Mouse (Mus musculus): ENCODE measurements around the gene Gm26602. TPM values are rescaled to one million over a fixed set of nuclear protein-coding genes. Genes with fewer than 3 reads are reported as not detected.

The Gm26602 gene
- 20.3 TPM in 1 of 2 replicates, not detected in the other for polyA plus RNA-seq (2015; fragmentation: Nextera tagmentation; extraction: Ambion mirVana)

- no peaks in the 10 kb centered on the region for H3K27me3 ChIP-seq
- H3K9ac ChIP-seq, result no peak within 1 kb of the TSS; the same call in 1 of the 2 replicates
- H3K4me1 ChIP-seq, result peaks cover 29% of the 10 kb centered on the region
- peak within 1 kb of the TSS; percentile 54 for H3K4me2 ChIP-seq (replicated peaks)
- H3K4me3 ChIP-seq, result no peak within 1 kb of the TSS
- ATAC-seq (ENCODE audit: low FRiP score, low read depth), result no peak
- no peaks in the 10 kb centered on the region for H3K9me3 ChIP-seq
- WGBS, result 89% methylated on average over 4 of the region's 4 CpGs
- peaks cover 51% of the 10 kb centered on the region for H3K36me3 ChIP-seq
- H3K27ac ChIP-seq, result no peak within 1 kb of the TSS
These were observed at the start of gene Gm26602 for GRCm38 (mm10) chr10:79910556-79910955. Gene Gm26602, plus strand, starts transcription at chr10:79910856.

DNA sequence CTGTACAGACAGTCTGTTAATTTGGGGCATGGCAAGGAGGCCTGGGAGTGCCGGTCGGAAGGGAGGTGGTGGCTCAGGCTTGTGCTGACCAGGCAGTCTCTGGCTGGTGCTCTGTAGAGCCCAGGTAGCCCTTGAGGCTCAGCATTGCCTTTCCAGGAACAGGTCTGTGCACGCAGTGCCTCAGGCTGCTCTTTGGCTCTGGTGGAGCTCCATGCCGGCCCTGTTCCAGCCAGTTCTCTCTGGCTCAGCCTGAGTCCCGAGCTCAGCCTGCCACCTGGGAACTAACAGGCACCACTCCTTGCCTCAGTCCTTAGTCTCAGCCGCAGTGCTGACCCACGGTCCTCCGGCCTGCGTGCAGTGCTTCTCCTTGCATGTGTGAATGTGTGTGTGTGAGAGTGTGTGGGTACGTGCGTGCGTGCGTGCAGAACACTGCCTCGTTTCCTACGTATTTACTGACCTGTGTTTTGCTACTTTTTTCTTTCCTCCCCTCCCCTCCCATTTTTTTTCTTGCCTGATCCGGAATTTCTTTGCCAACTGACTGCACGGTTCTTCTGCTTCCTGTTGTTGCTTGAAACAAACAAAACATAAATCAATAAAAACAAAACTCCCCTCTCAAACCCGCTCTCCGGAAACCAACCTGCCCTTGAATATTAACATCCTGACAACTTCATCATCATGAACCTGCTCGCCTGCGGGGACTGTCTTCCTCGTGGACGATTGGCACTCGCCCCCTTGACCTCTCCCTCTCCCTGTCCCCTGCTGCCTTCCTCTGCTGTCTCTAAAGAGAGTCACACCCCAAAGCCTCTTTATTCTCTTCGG lies 49.2 kb upstream of the Gm26602 start:
- no peak for ATAC-seq (ENCODE audit: low FRiP score, low read depth)
- H3K27me3 ChIP-seq, result no peaks in the 10 kb centered on the region
- H3K9ac ChIP-seq, result 0 out of 2 replicates have a peak overlapping the region, but pooled peaks have one; percentile 13
- no peaks in the 10 kb centered on the region for H3K9me3 ChIP-seq
- no peak overlapping the region for H3K4me2 ChIP-seq (replicated peaks)
- H3K36me3 ChIP-seq, result peaks cover 99% of the 10 kb centered on the region
- peak overlapping the region; percentile 22; the same call in 1 of the 2 replicates for H3K27ac ChIP-seq
- 73% methylated on average over 25 of the region's 25 CpGs for WGBS
- peaks cover 53% of the 10 kb centered on the region for H3K4me1 ChIP-seq
- no peak overlapping the region for H3K4me3 ChIP-seq

DNA sequence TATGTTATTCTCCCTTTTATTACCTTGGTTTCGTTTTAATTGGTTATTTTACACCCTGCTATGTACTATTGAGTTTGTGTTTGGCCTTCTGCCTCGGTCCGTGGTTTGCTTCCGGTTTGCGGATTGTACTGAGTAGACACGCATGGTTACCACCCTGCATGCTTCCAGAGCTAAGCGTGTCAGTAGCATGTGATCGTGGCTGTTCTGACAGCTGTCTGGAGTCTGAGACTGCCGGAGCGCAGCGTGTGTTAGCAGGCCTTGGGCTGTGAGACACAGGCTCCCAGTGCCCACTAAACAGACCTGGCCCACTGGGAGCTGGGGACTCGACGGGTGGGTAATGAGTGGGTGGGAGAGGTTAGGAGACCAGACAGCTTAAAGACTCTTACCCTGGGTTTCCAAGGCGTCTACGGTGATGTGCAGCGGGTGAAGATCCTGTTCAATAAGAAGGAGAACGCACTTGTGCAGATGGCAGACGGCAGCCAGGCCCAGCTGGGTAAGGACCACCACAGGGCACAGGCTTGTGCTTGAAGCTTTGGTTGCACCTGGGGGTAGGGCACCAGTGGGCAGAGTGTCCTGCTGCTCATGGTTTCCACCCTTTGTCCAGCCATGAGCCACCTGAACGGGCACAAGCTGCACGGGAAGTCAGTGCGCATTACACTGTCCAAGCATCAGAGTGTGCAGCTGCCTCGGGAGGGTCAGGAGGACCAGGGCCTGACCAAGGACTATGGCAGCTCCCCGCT lies 48.4 kb upstream of the Gm26602 start:
- H3K9ac ChIP-seq, result no peak overlapping the region
- peaks cover 99% of the 10 kb centered on the region for H3K36me3 ChIP-seq
- H3K9me3 ChIP-seq, result no peaks in the 10 kb centered on the region
- 84% methylated on average over 23 of the region's 23 CpGs for WGBS
- H3K27ac ChIP-seq, result no peak overlapping the region; the same call in 1 of the 2 replicates
- H3K27me3 ChIP-seq, result no peaks in the 10 kb centered on the region
- no peak overlapping the region for H3K4me3 ChIP-seq
- peaks cover 45% of the 10 kb centered on the region for H3K4me1 ChIP-seq
- no peak overlapping the region for H3K4me2 ChIP-seq (replicated peaks)
- ATAC-seq (ENCODE audit: low FRiP score, low read depth), result no peak

GRCm38 (mm10) chr10:79862925-79863324 lies 47.7 kb upstream of the Gm26602 start:
- no peak overlapping the region for H3K27ac ChIP-seq
- no peak overlapping the region for H3K4me2 ChIP-seq (replicated peaks)
- H3K9ac ChIP-seq, result no peak overlapping the region
- H3K4me3 ChIP-seq, result no peak overlapping the region
- no peaks in the 10 kb centered on the region for H3K9me3 ChIP-seq
- 73% methylated on average over 10 of the region's 10 CpGs for WGBS
- no peak for ATAC-seq (ENCODE audit: low FRiP score, low read depth)
- no peaks in the 10 kb centered on the region for H3K27me3 ChIP-seq
- H3K4me1 ChIP-seq, result peaks cover 38% of the 10 kb centered on the region
- H3K36me3 ChIP-seq, result peaks cover 96% of the 10 kb centered on the region

DNA sequence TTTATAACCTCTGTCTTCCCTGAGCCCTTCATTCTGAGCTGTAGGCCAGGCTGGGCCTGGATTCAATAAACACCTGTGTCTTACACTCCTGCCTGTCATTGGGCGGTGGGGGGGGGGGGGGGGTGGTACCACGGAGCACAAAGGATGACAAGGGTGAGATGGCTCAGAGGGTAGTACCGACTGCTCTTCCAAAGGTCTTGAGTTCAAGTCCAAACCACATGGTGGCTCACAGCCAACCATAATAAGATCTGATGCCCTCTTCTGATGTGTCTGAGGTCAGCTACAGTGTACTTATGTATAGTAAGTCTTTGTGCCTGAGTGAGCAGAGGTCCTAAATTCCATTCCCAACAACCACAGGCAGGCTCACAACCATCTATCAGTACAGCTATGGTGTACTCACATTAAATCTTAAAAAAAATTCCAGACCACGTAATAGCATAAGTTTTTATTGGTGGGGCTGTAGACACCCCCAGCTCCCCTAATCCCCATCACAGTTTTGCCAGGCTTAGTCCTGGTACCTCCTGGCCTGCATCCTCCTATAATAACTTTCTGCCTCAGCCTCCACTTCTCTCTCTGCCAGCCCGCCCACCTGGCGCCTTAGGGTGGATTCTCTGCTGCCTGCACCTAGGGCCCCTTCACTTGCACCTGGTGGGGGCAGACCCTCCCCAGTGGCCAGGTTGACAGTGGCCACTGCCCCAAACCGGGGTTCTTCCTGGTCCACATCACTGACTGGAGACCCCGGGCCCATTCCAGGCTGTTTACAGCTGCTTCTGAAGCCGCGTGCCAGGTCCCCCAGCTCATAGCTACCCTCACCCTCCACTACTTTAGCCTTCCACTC lies 46.1 kb upstream of the Gm26602 start:
- Histone ChIP-seq H3K4me1 (peaks cover 22% of the 10 kb centered on the region), H3K36me3 (peaks cover 90% of the 10 kb centered on the region), H3K4me3 (no peak overlapping the region), H3K27me3 (no peaks in the 10 kb centered on the region), H3K9me3 (no peaks in the 10 kb centered on the region), H3K9ac (no peak overlapping the region), H3K4me2 (replicated peaks) (no peak overlapping the region), H3K27ac (0 out of 2 replicates have a peak overlapping the region, but pooled peaks have one; percentile 45)
- peak; percentile 34; the same call in 1 of the 2 replicates for ATAC-seq (ENCODE audit: low FRiP score, low read depth)
- WGBS, result 45% methylated on average over 10 of the region's 10 CpGs

GRCm38 (mm10) chr10:79865189-79865601 lies 45.5 kb upstream of the Gm26602 start:
- 0 out of 2 replicates have a peak, but pooled peaks have one; percentile 21 for ATAC-seq (ENCODE audit: low FRiP score, low read depth)
- Histone ChIP-seq H3K9ac (no peak overlapping the region), H3K4me2 (replicated peaks) (no peak overlapping the region), H3K4me3 (no peak overlapping the region), H3K9me3 (no peaks in the 10 kb centered on the region), H3K27me3 (no peaks in the 10 kb centered on the region), H3K27ac (0 out of 2 replicates have a peak overlapping the region, but pooled peaks have one; percentile 45), H3K36me3 (peaks cover 90% of the 10 kb centered on the region), H3K4me1 (peaks cover 16% of the 10 kb centered on the region)
- 64% methylated on average over 12 of the region's 12 CpGs for WGBS

GRCm38 (mm10) chr10:79865801-79866295 lies 44.8 kb upstream of the Gm26602 start:
- no peaks in the 10 kb centered on the region for H3K9me3 ChIP-seq
- 0 out of 2 replicates have a peak overlapping the region, but pooled peaks have one; percentile 28 for H3K27ac ChIP-seq
- no peak overlapping the region for H3K9ac ChIP-seq
- H3K4me3 ChIP-seq, result no peak overlapping the region
- 75% methylated on average over 19 of the region's 19 CpGs for WGBS
- peaks cover 11% of the 10 kb centered on the region for H3K4me1 ChIP-seq
- no peak overlapping the region for H3K4me2 ChIP-seq (replicated peaks)
- no peak for ATAC-seq (ENCODE audit: low FRiP score, low read depth)
- H3K36me3 ChIP-seq, result peaks cover 87% of the 10 kb centered on the region
- H3K27me3 ChIP-seq, result no peaks in the 10 kb centered on the region

DNA sequence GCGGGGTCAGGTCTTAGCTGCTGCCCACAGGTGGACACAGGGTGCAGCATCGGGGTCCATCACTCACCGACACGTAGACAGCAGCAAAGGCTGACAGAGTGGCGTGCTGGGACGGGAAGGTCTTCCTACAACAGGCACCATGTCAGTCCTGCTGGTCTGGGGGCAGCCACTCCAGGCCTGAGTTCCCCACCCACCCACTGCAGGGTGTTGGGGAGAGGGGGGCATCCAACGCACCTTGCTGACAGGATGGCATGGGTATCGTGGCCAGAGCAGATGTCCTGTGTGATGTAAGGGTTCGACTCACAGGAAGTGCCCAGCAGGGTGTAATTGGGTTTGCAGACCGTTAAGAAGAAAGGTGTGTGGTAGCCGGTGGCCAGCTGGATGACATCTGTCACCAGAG lies 44.1 kb upstream of the Gm26602 start:
- 62% methylated on average over 11 of the region's 11 CpGs for WGBS
- Histone ChIP-seq H3K9me3 (no peaks in the 10 kb centered on the region), H3K27me3 (no peaks in the 10 kb centered on the region), H3K36me3 (peaks cover 87% of the 10 kb centered on the region), H3K9ac (no peak overlapping the region), H3K4me1 (peaks cover 5% of the 10 kb centered on the region), H3K4me2 (replicated peaks) (no peak overlapping the region), H3K27ac (no peak overlapping the region), H3K4me3 (no peak overlapping the region)
- ATAC-seq (ENCODE audit: low FRiP score, low read depth), result no peak

- Histone ChIP-seq H3K4me1 (peaks cover 22% of the 10 kb centered on the region), H3K4me2 (replicated peaks) (no peak overlapping the region), H3K9me3 (no peaks in the 10 kb centered on the region), H3K27me3 (no peaks in the 10 kb centered on the region), H3K36me3 (peaks cover 40% of the 10 kb centered on the region), H3K9ac (no peak overlapping the region), H3K4me3 (no peak overlapping the region), H3K27ac (no peak overlapping the region)
- 93% methylated on average over 8 of the region's 8 CpGs for WGBS
- ATAC-seq (ENCODE audit: low FRiP score, low read depth), result no peak
These were observed 38.8 kb upstream of the Gm26602 start for GRCm38 (mm10) chr10:79871845-79872244.

DNA sequence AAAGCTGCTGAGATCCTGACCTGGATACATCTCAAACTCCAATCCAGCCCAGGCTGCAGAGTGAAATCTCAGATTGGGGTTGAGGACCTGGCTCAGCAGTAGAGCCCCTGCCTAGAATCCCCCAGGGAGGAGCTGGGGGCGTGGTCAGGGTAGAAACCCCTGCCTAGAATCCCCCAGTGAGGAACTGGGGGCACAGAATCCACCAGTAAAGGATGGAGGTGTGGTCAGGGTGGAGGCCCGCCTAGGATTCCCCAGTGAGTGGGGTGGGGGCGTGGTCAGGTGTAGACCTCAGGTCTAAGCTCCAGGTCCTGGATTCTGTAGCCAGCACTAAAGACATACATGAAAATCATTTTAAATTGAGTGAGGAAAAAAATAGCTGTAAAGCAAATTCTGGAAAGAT lies 37.8 kb upstream of the Gm26602 start:
- H3K27ac ChIP-seq, result peak overlapping the region; percentile 86; the same call in 1 of the 2 replicates
- H3K4me2 ChIP-seq (replicated peaks), result peak overlapping the region; percentile 76
- H3K9ac ChIP-seq, result peak overlapping the region; percentile 94
- peaks cover 22% of the 10 kb centered on the region for H3K4me1 ChIP-seq
- 34% methylated on average over 3 of the region's 3 CpGs for WGBS
- no peaks in the 10 kb centered on the region for H3K9me3 ChIP-seq
- no peaks in the 10 kb centered on the region for H3K27me3 ChIP-seq
- no peak for ATAC-seq (ENCODE audit: low FRiP score, low read depth)
- H3K36me3 ChIP-seq, result peaks cover 32% of the 10 kb centered on the region
- H3K4me3 ChIP-seq, result peak overlapping the region; percentile 79

- Histone ChIP-seq H3K4me3 (peak overlapping the region; percentile 79), H3K36me3 (peaks cover 30% of the 10 kb centered on the region), H3K27ac (peak overlapping the region; percentile 86), H3K4me1 (peaks cover 22% of the 10 kb centered on the region), H3K4me2 (replicated peaks) (peak overlapping the region; percentile 76), H3K9me3 (no peaks in the 10 kb centered on the region), H3K9ac (peak overlapping the region; percentile 94), H3K27me3 (no peaks in the 10 kb centered on the region)
- ATAC-seq (ENCODE audit: low FRiP score, low read depth), result no peak
- WGBS, result 6% methylated on average over 6 of the region's 6 CpGs
These were observed 37.3 kb upstream of the Gm26602 start for GRCm38 (mm10) chr10:79873313-79873712.

Data from limb, embryonic 13.5 days (tissue).